Mouse (Mus musculus) intestine, embryonic 14.5 days (tissue): Measurements from ENCODE around the gene Bricd5. TPM values are rescaled to one million over a fixed set of nuclear protein-coding genes. Genes with fewer than 3 reads are reported as not detected.

ENCODE experiments used
- ATAC-seq: fragments of 200-750 bp; cut with Nextera tagmentation; replicated peaks from 2 replicates; pipeline ENCODE4 v1.8.0; 2017; ENCODE audit warnings: low read depth, moderate number of reproducible peaks, moderate TSS enrichment, moderate library complexity; ENCODE audit not compliant: low FRiP score, low TSS enrichment
- DNase-seq: peaks from one replicate; pipeline ENCODE4 v3.0.0-alpha.2; 2018; ENCODE audit warnings: low spot score
- H3K27ac ChIP-seq: fragments of 300-500 bp; sonication (generic); 2 replicates; pipeline ENCODE4 v1.5.1; 2014; ENCODE audit warnings: low read depth, mild to moderate bottlenecking, control low read depth
- H3K27me3 ChIP-seq: fragments of 300-500 bp; sonication (generic); replicated peaks from 2 replicates; pipeline ENCODE4 v1.6.1; 2014; ENCODE audit warnings: low read length, control low read depth; ENCODE audit not compliant: control insufficient read depth, insufficient read depth
- H3K36me3 ChIP-seq: fragments of 300-500 bp; sonication (generic); 2 replicates; pipeline ENCODE4 v1.6.1; 2014; ENCODE audit warnings: low read length, control low read depth; ENCODE audit not compliant: control insufficient read depth, insufficient read depth
- H3K4me1 ChIP-seq: fragments of 300-500 bp; sonication (generic); replicated peaks from 2 replicates; pipeline ENCODE4 v1.6.1; 2014; ENCODE audit warnings: low read length, control low read depth, mixed read lengths; ENCODE audit not compliant: control insufficient read depth, insufficient read depth
- H3K4me2 ChIP-seq: fragments of 300-500 bp; sonication (generic); 2 replicates; pipeline ENCODE4 v1.6.1; 2014; ENCODE audit warnings: low read length
- H3K4me3 ChIP-seq: fragments of 300-500 bp; sonication (generic); 2 replicates; pipeline ENCODE4 v1.5.1; 2014; ENCODE audit warnings: low read depth, low read length, control low read depth, mixed read lengths
- H3K9ac ChIP-seq: fragments of 300-500 bp; sonication (generic); 2 replicates; pipeline ENCODE4 v1.6.1; 2014; ENCODE audit warnings: mild to moderate bottlenecking, low read length
- H3K9me3 ChIP-seq: fragments of 300-500 bp; sonication (generic); 2 replicates; pipeline ENCODE4 v1.6.1; 2016; ENCODE audit warnings: low read length, control low read depth; ENCODE audit not compliant: control insufficient read depth
- WGBS: fragments of 180-500 bp; shearing (Covaris S2); extraction: QIAGEN DNeasy Blood & Tissue Kit; methylation state at CpG from one replicate; pipeline ENCODE4 v1.1.7; 2014; 5-methylcytosine and 5-hydroxymethylcytosine counted together
- polyA plus RNA-seq: library from polyadenylated mRNA; unstranded; fragments of >200 nt; fragmentation: Nextera tagmentation; extraction: Ambion mirVana; gene quantifications from 2 replicates; pipeline ENCODE4 v1.2.1, GENCODE M21; 2014

Gene Bricd5
- polyA plus RNA-seq, 1 experiment from 2014 or later: 0.53 TPM

DNA sequence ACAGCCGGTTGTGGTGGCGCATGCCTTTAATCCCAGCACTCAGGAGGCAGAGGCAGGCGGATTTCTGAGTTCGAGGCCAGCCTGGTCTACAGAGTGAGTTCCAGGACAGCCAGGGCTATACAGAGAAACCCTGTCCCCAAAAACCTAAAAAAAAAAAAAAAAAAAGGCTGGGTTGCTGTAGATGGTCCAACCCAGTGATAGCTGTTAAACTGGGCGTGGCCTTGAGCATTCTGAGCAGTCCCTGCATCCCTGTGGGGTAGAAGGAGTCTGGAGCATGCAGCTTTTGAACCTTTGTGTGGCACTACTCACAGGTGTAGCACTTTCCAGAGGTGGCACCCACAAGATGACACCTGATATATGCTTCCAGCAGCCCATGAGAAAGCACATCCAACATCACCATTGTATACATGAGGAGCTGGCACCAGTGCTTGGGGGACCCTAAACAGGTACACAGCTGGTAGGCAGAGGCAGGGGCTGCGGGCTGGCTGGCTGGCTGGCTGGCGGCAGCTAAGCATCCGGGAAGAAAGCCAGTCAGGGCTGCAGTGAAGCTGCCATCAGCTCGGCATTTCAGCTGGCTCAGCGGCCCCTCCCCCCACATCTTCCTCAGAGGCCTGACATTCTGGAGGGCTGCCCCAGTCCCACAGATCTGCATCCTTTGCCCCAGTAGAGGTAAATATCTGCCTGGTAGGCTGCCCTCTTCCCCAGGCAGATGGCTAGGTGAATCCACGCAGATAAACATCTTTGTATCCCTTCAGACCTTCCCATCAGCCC, 11.6 kb downstream of the Bricd5 start:
- peaks cover 30% of the 10 kb centered on the region for H3K27me3 ChIP-seq
- 44% methylated on average over 11 of the region's 11 CpGs for WGBS
- H3K9ac ChIP-seq: no peak overlapping the region
- peaks cover 12% of the 10 kb centered on the region; the same call in 1 of the 2 replicates for H3K4me1 ChIP-seq
- ATAC-seq (no peak), DNase-seq (no peak)
- H3K27ac ChIP-seq: no peak overlapping the region
- no peaks in the 10 kb centered on the region for H3K36me3 ChIP-seq
- H3K4me3 ChIP-seq: no peak overlapping the region
- H3K4me2 ChIP-seq: no peak overlapping the region
- no peaks in the 10 kb centered on the region for H3K9me3 ChIP-seq

DNA sequence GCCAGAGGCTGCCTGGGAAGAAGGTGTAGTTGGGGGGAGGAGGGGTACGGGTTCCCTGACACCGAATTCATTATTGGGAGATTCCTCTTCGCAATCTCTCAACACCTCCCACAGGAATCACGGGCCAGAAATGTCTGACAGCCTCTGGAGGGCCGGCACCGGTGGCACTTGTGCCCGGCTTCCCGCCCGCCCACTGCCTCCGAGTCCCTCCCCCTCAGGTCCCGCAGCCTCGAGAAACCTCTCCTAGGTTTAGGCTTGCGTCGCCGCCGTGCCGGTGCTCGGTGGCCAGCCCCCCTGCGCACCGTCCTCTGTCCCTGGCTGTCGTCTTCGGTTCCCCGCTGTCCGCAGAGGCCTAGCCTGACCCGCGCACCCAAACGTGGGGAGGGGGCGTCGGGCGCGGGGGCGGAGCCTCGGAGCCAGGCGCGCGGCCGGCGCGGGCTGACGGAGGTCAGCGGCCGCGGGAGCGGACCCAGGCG, 14.5 kb downstream of the Bricd5 start, which contains the start of gene Caskin1:
Gene Caskin1, plus strand, starts transcription at position 416 of the 476 bp plus-strand sequence.
- peak within 1 kb of the TSS; percentile 60 for H3K9ac ChIP-seq
- H3K36me3 ChIP-seq: no peaks in the 10 kb centered on the region
- no peaks in the 10 kb centered on the region for H3K9me3 ChIP-seq
- peak within 1 kb of the TSS; percentile 99 for H3K4me2 ChIP-seq
- ATAC-seq (peak; percentile 36), DNase-seq (peak; percentile 73)
- whole genome bisulfite sequencing: 1% methylated on average over 25 of the region's 45 CpGs
- peaks cover 8% of the 10 kb centered on the region; the same call in 1 of the 2 replicates for H3K4me1 ChIP-seq
- peak within 1 kb of the TSS; percentile 71 for H3K4me3 ChIP-seq
- peak within 1 kb of the TSS; percentile 9; the same call in 1 of the 2 replicates for H3K27ac ChIP-seq
- peaks cover 30% of the 10 kb centered on the region for H3K27me3 ChIP-seq

DNA sequence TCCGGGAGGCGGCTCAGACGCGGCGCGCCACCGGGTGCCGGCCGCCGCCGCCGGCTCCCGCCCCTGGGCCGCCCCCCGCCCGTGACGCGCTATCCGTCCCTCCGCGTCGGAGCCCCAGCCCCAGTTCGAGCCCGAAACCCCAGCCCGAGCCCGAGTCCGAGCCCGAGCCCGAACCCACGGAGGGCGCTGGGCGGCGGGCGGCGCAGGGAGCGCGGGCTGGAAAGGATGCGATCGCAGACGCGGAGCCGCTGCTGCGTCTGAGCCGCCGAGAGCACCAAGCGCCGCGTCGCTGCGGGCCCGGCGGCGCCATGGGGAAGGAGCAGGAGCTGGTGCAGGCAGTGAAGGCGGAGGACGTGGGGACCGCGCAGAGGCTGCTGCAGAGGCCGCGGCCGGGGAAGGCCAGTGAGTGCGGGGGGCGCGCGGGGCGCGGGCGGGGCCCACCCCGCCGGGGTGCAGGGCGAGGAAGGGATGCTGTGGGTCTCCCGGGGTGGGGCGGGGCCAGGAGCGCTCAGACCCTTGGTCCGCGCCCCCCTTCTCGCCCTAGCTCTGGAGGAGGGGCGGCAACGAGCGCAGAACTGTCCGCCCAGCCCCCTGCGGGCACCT, 15.1 kb downstream of the Bricd5 start:
- Histone ChIP-seq H3K27ac (peak overlapping the region; percentile 9; the same call in 1 of the 2 replicates), H3K4me2 (peak overlapping the region; percentile 99), H3K36me3 (no peaks in the 10 kb centered on the region), H3K9ac (peak overlapping the region; percentile 60), H3K4me3 (peak overlapping the region; percentile 71), H3K9me3 (no peaks in the 10 kb centered on the region), H3K4me1 (peaks cover 8% of the 10 kb centered on the region; the same call in 1 of the 2 replicates), H3K27me3 (peaks cover 30% of the 10 kb centered on the region)
- under 1% methylated on average over 66 of the region's 81 CpGs for WGBS
- ATAC-seq: peak; percentile 40; the same call in 1 of the 2 replicates
- DNase-seq: no peak

DNA sequence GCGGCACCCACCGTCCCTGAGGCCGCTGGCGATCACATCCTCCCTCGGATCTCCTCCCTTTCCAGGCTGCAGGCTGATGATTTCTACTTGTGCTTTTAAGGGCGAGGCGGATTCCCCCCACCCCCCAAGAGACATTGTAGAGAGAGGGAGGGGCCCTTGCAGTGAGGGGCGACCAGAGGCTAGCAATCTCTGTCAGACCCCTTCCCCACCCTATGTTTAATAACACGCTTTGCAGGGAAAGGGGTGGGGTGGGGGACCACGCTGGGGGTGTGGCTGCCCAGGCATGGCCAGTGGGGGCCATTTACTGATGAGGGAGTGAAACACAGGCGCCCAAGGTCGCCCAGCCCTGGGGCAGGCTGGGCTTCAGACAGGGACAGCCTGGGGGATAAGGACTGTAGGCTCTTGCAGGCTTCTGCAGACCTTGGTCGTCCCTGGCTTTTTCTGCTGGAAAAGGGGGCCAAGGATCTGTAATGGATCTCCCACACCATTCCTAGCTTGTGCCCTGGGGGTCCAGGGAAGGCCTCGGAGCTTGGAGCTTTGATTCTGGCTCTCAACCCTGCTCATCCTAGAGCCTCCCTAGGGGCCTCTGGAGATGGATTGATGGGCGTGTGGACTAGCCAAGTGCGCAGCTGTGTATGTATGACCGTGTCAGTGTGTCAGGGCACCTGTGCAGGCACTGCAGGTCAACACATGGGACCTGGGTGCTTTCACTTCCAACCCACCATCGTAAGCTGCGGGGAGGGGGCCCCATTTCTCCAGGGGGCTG, 15.8 kb downstream of the Bricd5 start:
- peaks cover 8% of the 10 kb centered on the region; the same call in 1 of the 2 replicates for H3K4me1 ChIP-seq
- peak overlapping the region; percentile 60 for H3K9ac ChIP-seq
- H3K27ac ChIP-seq: no peak overlapping the region
- H3K27me3 ChIP-seq: peaks cover 30% of the 10 kb centered on the region
- DNase-seq: no peak
- H3K4me3 ChIP-seq: peak overlapping the region; percentile 71
- no peaks in the 10 kb centered on the region for H3K36me3 ChIP-seq
- H3K9me3 ChIP-seq: no peaks in the 10 kb centered on the region
- 20% methylated on average over 19 of the region's 19 CpGs for WGBS
- 0 out of 2 replicates have a peak, but pooled peaks have one; percentile 14 for ATAC-seq
- H3K4me2 ChIP-seq: peak overlapping the region; percentile 99

DNA sequence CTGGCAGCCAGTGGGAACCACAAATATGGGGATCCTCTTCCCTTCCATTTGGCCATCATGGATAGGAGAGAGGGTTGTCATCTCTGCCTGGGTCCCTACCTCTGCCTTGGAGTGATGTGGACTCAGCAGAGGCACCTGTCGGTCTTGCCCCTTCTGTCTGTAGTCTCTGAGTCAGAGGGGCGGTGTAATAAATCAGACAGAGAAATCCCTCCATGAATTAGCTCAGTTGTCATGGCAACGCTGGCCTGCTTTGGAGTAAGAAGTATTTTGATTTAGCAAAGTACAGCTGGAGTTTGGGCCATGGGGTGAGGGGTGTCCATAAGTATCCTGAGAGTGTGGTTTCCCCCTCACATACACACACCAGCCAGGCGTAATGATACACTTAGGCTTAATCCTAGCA, 16.7 kb downstream of the Bricd5 start:
- Histone ChIP-seq H3K9me3 (no peaks in the 10 kb centered on the region), H3K4me3 (no peak overlapping the region), H3K27ac (no peak overlapping the region), H3K4me2 (no peak overlapping the region), H3K4me1 (peaks cover 8% of the 10 kb centered on the region; the same call in 1 of the 2 replicates), H3K36me3 (no peaks in the 10 kb centered on the region), H3K9ac (no peak overlapping the region), H3K27me3 (peaks cover 30% of the 10 kb centered on the region)
- WGBS: 74% methylated on average over 4 of the region's 4 CpGs
- DNase-seq: no peak
- ATAC-seq: no peak

DNA sequence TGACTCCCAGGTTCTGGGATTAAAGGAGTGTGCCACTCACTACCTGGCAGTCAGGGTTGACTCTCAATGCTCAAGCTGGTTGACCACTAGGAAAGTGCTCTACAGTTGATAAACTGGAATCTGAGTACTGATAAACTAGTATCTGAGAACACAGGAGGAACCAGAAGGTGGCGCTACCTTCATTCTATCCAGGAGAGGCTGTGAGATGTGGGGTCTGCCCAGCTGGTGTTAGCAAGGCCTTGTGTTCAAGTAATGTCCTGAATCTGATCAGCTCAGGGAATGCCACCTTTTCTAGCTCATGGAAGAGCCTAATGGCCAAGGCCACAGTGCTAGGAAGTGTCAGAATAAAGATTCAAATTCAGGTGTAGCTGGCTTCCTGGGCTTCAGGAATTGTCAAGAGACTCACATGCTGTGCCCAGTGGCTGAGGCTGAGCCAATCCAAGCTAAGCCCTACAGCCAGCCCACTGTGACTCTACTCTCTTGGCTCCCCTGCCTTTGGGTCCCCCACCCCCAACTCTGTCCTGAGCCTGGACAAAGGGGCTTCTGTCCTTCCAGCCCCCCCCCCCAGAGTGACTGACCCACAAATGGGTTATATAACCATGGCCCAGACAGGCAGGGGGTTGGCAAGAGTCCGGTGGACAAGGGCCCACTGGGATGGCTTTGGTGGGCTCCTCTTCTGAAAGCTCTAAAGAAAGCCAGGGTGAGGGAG, 21.1 kb downstream of the Bricd5 start:
- DNase-seq: peak; percentile 73
- Histone ChIP-seq H3K27me3 (peaks cover 5% of the 10 kb centered on the region; the same call in 1 of the 2 replicates), H3K4me1 (no peaks in the 10 kb centered on the region), H3K4me2 (no peak overlapping the region), H3K9me3 (no peaks in the 10 kb centered on the region), H3K27ac (no peak overlapping the region), H3K4me3 (no peak overlapping the region), H3K9ac (no peak overlapping the region), H3K36me3 (no peaks in the 10 kb centered on the region)
- 41% methylated on average over 2 of the region's 2 CpGs for WGBS
- no peak for ATAC-seq

DNA sequence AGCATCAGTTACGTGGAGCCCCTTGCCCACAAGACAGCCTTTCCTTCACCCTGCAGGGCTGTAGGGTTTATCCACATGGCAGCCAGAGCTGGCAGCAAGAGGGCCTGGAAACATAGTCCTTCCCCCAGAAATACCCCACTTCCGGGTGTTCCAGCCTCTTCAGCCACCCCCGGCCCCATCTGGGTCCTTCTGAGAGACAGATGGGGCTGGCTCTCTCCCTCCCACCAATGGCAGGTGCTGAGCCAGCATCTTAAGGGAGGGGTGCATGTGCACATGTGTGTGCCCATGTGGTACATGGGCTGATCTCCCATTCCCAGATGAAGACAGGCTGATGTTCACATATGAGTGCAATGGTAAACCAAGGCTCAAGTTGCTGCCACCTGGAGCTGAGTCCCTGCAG, 21.8 kb downstream of the Bricd5 start:
- no peak overlapping the region for H3K4me3 ChIP-seq
- no peaks in the 10 kb centered on the region for H3K27me3 ChIP-seq
- ATAC-seq: no peak
- no peak overlapping the region for H3K27ac ChIP-seq
- H3K9me3 ChIP-seq: no peaks in the 10 kb centered on the region
- H3K4me1 ChIP-seq: no peaks in the 10 kb centered on the region
- DNase-seq: no peak
- 86% methylated on average over 3 of the region's 3 CpGs for WGBS
- no peak overlapping the region for H3K9ac ChIP-seq
- no peaks in the 10 kb centered on the region for H3K36me3 ChIP-seq
- no peak overlapping the region for H3K4me2 ChIP-seq

DNA sequence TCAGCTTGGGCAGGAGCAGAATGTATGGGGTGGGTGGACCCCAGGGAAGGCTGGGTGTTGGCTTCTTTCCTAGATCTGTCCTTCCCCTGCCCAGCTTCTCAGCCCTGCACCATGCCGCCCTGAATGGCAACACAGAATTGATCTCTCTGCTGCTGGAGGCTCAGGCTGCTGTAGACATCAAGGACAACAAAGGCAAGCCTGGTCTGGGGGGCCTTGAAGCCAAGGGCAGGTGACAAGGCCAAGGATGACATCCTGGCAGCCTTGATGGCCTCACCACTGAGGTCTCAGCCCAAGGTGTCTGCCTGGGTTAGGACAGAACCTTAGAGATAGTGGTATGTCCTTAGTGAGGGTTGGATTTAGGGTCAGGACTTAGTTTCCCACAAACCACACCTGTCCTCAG, 22.3 kb downstream of the Bricd5 start:
- H3K27me3 ChIP-seq: no peaks in the 10 kb centered on the region
- no peak overlapping the region for H3K4me2 ChIP-seq
- H3K36me3 ChIP-seq: no peaks in the 10 kb centered on the region
- 79% methylated on average over 1 of the region's 1 CpGs for WGBS
- DNase-seq (no peak), ATAC-seq (no peak)
- H3K9me3 ChIP-seq: no peaks in the 10 kb centered on the region
- no peak overlapping the region for H3K4me3 ChIP-seq
- H3K9ac ChIP-seq: no peak overlapping the region
- H3K27ac ChIP-seq: no peak overlapping the region
- no peaks in the 10 kb centered on the region for H3K4me1 ChIP-seq
